Mouse (Mus musculus): ENCODE data around the gene D5Ertd579e. TPM values are rescaled to one million over a fixed set of nuclear protein-coding genes. Genes with fewer than 3 reads are reported as not detected.

D5Ertd579e gene
- 10 to 100 TPM; 33.1 to 38.0 TPM for polyA plus RNA-seq (2017; shearing (Covaris generic))

DNA sequence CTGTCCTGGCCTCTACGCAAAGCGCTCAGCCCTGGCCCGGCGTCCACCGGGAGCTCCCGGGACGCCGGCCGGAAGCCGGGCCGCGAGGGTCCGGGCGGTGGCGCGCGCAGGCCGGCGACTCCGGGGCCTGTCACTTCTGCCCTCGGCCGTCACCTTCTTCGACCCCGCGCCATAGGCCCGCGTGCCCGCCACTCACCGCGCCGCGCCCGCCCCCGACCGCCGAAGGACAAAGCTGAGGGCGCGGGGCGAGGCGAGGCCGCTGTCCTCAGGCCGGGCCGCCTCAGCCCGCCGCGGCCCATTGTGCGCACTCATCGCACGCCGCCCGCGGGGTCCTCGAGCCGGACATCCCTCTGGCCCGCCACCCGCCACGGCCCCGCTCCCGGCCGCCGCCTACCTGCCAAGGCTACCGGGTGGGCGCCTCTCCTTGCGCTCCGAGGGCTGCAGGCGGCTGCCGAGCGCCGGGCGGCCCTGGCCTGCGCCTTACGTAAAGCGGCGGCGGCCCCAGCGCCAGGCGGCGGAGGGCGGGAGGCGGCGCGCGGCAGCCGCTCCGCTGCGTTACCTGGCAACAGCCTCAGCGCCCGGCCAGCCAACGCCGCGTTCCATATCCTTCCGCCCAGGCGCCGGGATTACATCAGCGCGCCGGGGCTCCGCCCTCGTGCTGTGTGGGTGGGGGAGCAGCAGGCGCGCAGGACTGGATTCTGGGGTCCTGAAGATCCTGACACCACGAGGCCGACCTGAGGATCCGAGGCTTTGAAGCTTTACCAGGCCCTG lies at the start of gene D5Ertd579e:
D5Ertd579e (minus strand) TSS at position 564 of the 771 bp plus-strand sequence.

GRCm38 (mm10) chr5:36593176-36593575 lies 102.6 kb downstream of the D5Ertd579e start, which contains the start of gene Tbc1d14:
Gene Tbc1d14, minus strand, starts transcription at chr5:36593276.

Other genes with a start within 250 kb of the D5Ertd579e start
- gene Grpel1, start 231.0 kb downstream of the D5Ertd579e start, polyA plus RNA-seq (2017; shearing (Covaris generic)) = 10 to 100 TPM; 31.7 to 41.8 TPM
- 10 to 100 TPM; 15.1 to 20.9 TPM for gene Tada2b, start 211.7 kb downstream of the D5Ertd579e start, polyA plus RNA-seq (2017; shearing (Covaris generic))
- gene Ccdc96, start 211.4 kb downstream of the D5Ertd579e start, polyA plus RNA-seq (2017; shearing (Covaris generic)) = under 1 TPM; 0.11 to 0.12 TPM
- 10 to 100 TPM; 54.5 to 70.1 TPM for gene Tbc1d14, start 102.7 kb downstream of the D5Ertd579e start, polyA plus RNA-seq (2017; shearing (Covaris generic))
- gene Bloc1s4, start 52.6 kb upstream of the D5Ertd579e start, polyA plus RNA-seq (2017; shearing (Covaris generic)) = 10 to 100 TPM; 32.5 to 33.5 TPM
- gene Mrfap1, start 100.7 kb upstream of the D5Ertd579e start, polyA plus RNA-seq (2017; shearing (Covaris generic)) = 100 to 1,000 TPM; 245 to 254 TPM
- gene Man2b2, start 134.6 kb upstream of the D5Ertd579e start, polyA plus RNA-seq (2017; shearing (Covaris generic)) = 10 to 100 TPM; 14.0 to 19.1 TPM
- gene Ppp2r2c, start 172.5 kb upstream of the D5Ertd579e start, polyA plus RNA-seq (2017; shearing (Covaris generic)) = not detected